In the genomic region with DNA sequence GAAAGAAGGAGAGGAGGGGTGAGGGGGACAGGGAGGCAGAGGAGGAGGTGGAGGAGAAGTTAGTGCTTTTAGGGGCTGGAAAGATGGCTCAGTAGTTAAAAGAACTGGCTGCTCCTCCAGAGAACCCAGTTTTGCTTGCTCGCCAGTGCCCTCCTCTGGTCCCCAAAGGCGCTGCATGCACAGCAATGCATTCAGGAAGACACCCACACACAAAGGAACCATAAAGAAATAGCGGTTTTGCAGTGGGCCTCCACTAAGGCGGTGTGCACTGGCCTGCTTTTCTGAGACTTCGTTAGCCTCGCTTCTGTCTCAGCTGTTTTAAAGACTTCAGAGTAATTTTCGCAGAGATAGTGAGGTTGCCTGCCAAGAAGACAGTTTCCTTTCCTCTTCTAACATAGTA, we compare ENCODE assay signal across 11 mouse cellular contexts. TPM values are rescaled to one million over a fixed set of nuclear protein-coding genes. Genes with fewer than 3 reads are reported as not detected.
A peak's percentile ranks its signal among the peaks of the same experiment; 100 is the strongest.
DNase-seq lines count a peak whose midpoint lies in the region; ATAC-seq lines count a peak whose summit lies in the region.
"Had no signal": no experiment of that assay in that cellular context is flagged by ENCODE, and none has a peak within 500 bp of the region (broad histone marks: within the 10 kb centered on the region; RNA-seq: fewer than 3 reads in every experiment).

No protein-coding gene starts in this region.

- H3K4me1 ChIP-seq in midbrain, embryonic 11.5 days (ENCODE audit: control insufficient read depth, insufficient read depth, low read length) = no peaks in the 10 kb centered on the region

- H3K27ac ChIP-seq in midbrain, embryonic 11.5 days (ENCODE audit: low read depth, low read length) = no peak overlapping the region

- WGBS in midbrain, embryonic 11.5 days = 70% methylated on average over 7 of the region's 7 CpGs

- H3K4me2 ChIP-seq in midbrain, embryonic 11.5 days = no peak overlapping the region

- ATAC-seq in midbrain, embryonic 11.5 days (ENCODE audit: low FRiP score) = no peak

- H3K9ac ChIP-seq in midbrain, embryonic 11.5 days (ENCODE audit: low read length) = no peak overlapping the region

- DNase-seq in adrenal gland, postnatal 10 days = peak; percentile 9
- no peak for DNase-seq in adrenal gland, postnatal 4 days (ENCODE audit: low spot score in 2 of 2)
- peak; percentile 58 to 62 for DNase-seq in left cerebral cortex, adult 18-20 months (ENCODE audit: low spot score in 2 of 2)
- no peak for DNase-seq in left cerebral cortex, adult 11 months (ENCODE audit: low spot score)
- peak; percentile 74 for DNase-seq in ES-CJ7 (ENCODE audit: low read depth, low spot score)
- peak; percentile 27 for DNase-seq in retina, embryonic 14.5 days (ENCODE audit: low spot score)
- DNase-seq in ovary, postnatal 36 days (ENCODE audit: low spot score) = no peak
- no peak for DNase-seq in midbrain, embryonic 11.5 days (ENCODE audit: low spot score, missing footprints)

- no peaks in the 10 kb centered on the region for H3K27me3 ChIP-seq in midbrain, embryonic 11.5 days (ENCODE audit: control insufficient read depth, insufficient read depth, low read length)

- no peaks in the 10 kb centered on the region for H3K36me3 ChIP-seq in midbrain, embryonic 11.5 days (ENCODE audit: control insufficient read depth, insufficient read depth, low read length)

- H3K4me3 ChIP-seq in midbrain, embryonic 11.5 days (ENCODE audit: low read depth, low read length) = no peak overlapping the region
- H3K4me3 ChIP-seq: erythroblast, embryonic 14.5 days had no signal

- no peaks in the 10 kb centered on the region for H3K9me3 ChIP-seq in midbrain, embryonic 11.5 days (ENCODE audit: control insufficient read depth, low read length)

RNA-seq across cellular contexts. Expression of gene E330021D16Rik, which starts 30.1 kb away (rescaled TPM):
- not detected for total RNA-seq in adrenal gland, postnatal 10 days (2021)
- under 1 TPM in 1 of 2 experiments, not detected in 1; 0.73 TPM for total RNA-seq in adrenal gland, postnatal 4 days (2021)
- not detected for total RNA-seq in left cerebral cortex, adult 18-20 months (2021)
- not detected in 2 replicates for polyA plus RNA-seq in midbrain, embryonic 11.5 days (2014; fragmentation: Nextera tagmentation; extraction: Ambion mirVana)
- total RNA-seq: layer of hippocampus, adult 8-10 months had no signal
- polyA plus RNA-seq: erythroblast, embryonic 14.5 days; heart, embryonic 14.5 days had no signal

RNA-seq across cellular contexts. Expression of gene Gm8994, which starts 57.9 kb away (rescaled TPM):
- total RNA-seq in adrenal gland, postnatal 10 days (2021) = not detected
- not detected for total RNA-seq in adrenal gland, postnatal 4 days (2021)
- total RNA-seq in left cerebral cortex, adult 18-20 months (2021) = not detected
- not detected in 2 replicates for polyA plus RNA-seq in midbrain, embryonic 11.5 days (2014; fragmentation: Nextera tagmentation; extraction: Ambion mirVana)
- total RNA-seq: layer of hippocampus, adult 8-10 months had no signal
- polyA plus RNA-seq: erythroblast, embryonic 14.5 days; heart, embryonic 14.5 days had no signal

Comparison
In these comparisons a context has a peak if more than half of its experiments do, and no peak if none do; other contexts are left out.
1. DNase-seq: peak in adrenal gland, postnatal 10 days (single experiment), left cerebral cortex, adult 18-20 months (2 of 2), ES-CJ7 (single experiment) and retina, embryonic 14.5 days (single experiment); none in adrenal gland, postnatal 4 days (0 of 2), left cerebral cortex, adult 11 months (single experiment), ovary, postnatal 36 days (single experiment) and midbrain, embryonic 11.5 days (single experiment).